Mouse (Mus musculus): Measurements from ENCODE around the gene Kcng4. TPM values are rescaled to one million over a fixed set of nuclear protein-coding genes. Genes with fewer than 3 reads are reported as not detected.

The Kcng4 gene
- total and polyA plus RNA-seq, 2 experiments from 2014 or later = 0.28 to 1.6 TPM

DNA sequence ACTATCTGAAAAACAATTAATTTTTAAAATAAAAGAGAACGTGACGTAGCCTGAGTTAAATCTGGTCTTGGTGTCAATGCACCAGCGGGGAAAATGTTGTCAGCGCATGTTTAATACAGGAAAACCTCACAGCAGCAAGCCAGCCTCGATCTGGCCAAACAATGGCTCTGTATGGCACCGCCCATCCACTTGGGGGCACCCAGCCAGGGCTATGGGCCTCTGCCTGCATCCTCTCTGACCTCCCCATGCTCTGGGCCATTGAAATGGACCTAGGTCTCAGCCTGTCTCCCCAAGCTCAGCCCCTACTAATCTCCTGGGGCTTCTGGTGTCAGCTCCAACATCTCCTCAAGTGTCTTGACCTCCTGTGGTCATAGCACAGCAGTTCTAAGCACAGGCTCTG lies 26.4 kb upstream of the Kcng4 start:
- Histone ChIP-seq H3K4me2 (ENCODE audit: low read depth, low read length, poor library complexity, severe bottlenecking) (no peak overlapping the region), H3K4me3 (ENCODE audit: low read depth, low read length) (no peak overlapping the region), H3K4me1 (ENCODE audit: insufficient read depth, low read length) (no peaks in the 10 kb centered on the region), H3K9me3 (ENCODE audit: low read length) (no peaks in the 10 kb centered on the region), H3K27me3 (ENCODE audit: insufficient read depth, low read length) (no peaks in the 10 kb centered on the region), H3K27ac (ENCODE audit: low read depth, low read length) (no peak overlapping the region), H3K36me3 (ENCODE audit: insufficient read depth, low read length) (no peaks in the 10 kb centered on the region), H3K9ac (replicated peaks; ENCODE audit: low read length, poor library complexity, severe bottlenecking) (no peak overlapping the region)
- DNase-seq (ENCODE audit: low spot score) = no peak
- WGBS = 62% methylated on average over 6 of the region's 6 CpGs
- TF ChIP-seq CTCF (IDR thresholded peaks at IDR 0.05) = no peak
- ATAC-seq (ENCODE audit: low FRiP score) = no peak

DNA sequence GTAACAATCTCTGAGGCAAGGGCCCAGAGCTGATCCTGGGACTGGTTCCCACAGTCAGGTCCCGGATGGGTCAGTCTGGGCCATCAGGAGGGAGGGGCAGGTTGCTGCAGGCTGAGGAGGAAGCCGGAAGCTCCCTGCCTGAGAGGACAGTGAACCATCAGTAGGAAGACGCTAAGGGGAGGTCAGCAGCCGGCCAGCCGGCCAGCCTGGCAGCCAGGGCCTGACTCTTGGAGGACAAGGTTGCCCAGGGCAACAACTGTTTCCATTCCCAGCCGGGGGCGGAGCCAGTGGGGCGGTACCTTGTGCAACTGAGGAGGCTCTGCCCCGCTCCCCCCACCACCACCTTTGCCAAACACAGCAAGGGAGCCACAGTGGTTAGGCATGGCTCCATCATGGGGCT lies 25.6 kb upstream of the Kcng4 start:
- no peak overlapping the region for H3K4me3 ChIP-seq (ENCODE audit: low read depth, low read length)
- no peak for TF ChIP-seq CTCF (IDR thresholded peaks at IDR 0.05)
- no peaks in the 10 kb centered on the region for H3K4me1 ChIP-seq (ENCODE audit: insufficient read depth, low read length)
- WGBS = 9% methylated on average over 9 of the region's 9 CpGs
- H3K9me3 ChIP-seq (ENCODE audit: low read length) = no peaks in the 10 kb centered on the region
- no peaks in the 10 kb centered on the region for H3K27me3 ChIP-seq (ENCODE audit: insufficient read depth, low read length)
- no peaks in the 10 kb centered on the region for H3K36me3 ChIP-seq (ENCODE audit: insufficient read depth, low read length)
- DNase-seq (ENCODE audit: low spot score) = peak; percentile 70
- no peak overlapping the region for H3K4me2 ChIP-seq (ENCODE audit: low read depth, low read length, poor library complexity, severe bottlenecking)
- H3K9ac ChIP-seq (replicated peaks; ENCODE audit: low read length, poor library complexity, severe bottlenecking) = no peak overlapping the region
- ATAC-seq (ENCODE audit: low FRiP score) = no peak
- H3K27ac ChIP-seq (ENCODE audit: low read depth, low read length) = no peak overlapping the region

DNA sequence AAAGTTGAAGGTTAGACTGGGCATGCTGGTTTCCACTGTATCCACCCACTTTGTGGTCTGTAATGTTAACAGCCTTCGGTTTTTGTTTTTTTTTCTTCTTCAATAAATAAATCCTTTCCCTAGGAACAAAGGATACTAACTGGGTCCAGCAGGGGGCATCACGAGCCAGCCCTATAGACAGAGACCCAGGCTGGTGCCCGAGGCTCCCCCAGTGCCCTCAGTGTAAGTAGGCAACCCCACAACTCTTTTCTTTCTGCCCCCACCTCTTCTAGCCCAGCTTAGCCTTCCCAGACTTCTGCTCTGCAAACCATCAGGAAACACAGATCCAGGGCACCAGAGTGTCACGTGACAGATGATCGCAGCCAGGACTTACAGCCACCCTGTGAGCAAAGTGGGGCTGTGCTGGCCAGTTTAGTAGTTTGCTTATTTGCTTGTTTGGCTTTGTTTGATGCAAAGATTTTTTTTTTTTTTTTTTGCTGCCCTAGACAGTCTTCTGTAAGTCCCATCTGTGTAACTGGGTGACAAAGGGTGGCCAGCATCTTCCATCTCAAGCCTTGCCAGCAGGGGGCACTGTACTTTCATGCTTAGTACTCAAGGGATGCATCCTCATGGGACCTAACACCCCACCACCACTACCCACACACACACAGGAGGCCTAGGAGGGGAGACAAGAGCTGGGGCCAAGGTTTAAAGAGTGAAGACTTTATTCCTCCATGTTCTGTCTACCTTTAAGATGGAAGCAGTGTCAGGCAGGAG lies 21.4 kb upstream of the Kcng4 start:
- Histone ChIP-seq H3K4me3 (ENCODE audit: low read depth, low read length) (no peak overlapping the region), H3K27me3 (ENCODE audit: insufficient read depth, low read length) (no peaks in the 10 kb centered on the region), H3K9ac (replicated peaks; ENCODE audit: low read length, poor library complexity, severe bottlenecking) (no peak overlapping the region), H3K4me2 (ENCODE audit: low read depth, low read length, poor library complexity, severe bottlenecking) (no peak overlapping the region), H3K4me1 (ENCODE audit: insufficient read depth, low read length) (no peaks in the 10 kb centered on the region), H3K36me3 (ENCODE audit: insufficient read depth, low read length) (no peaks in the 10 kb centered on the region), H3K27ac (ENCODE audit: low read depth, low read length) (no peak overlapping the region), H3K9me3 (ENCODE audit: low read length) (no peaks in the 10 kb centered on the region)
- DNase-seq (ENCODE audit: low spot score) (no peak), ATAC-seq (ENCODE audit: low FRiP score) (no peak)
- peak; percentile 48 for TF ChIP-seq CTCF (IDR thresholded peaks at IDR 0.05)
- WGBS = 58% methylated on average over 5 of the region's 5 CpGs

DNA sequence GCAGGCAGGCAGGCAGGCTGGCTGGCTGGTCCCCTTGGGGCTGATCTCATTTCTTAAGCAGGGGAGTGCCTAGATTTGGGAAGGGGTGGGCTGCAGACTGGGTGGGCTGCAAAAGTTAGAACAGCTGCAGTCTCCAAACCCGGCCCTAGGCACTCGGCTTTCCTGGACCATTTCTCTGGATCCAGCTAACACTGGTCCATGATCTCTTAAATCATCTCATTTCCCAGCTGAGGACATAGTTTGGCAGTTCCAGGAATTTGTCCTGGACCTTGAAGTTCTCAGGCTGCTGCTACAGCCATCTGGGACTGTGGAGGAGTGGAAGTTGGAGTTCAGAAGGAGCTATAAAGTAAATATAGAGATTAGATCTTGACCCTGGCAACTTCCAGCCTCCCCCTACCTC lies 15.8 kb upstream of the Kcng4 start:
- Histone ChIP-seq H3K4me1 (ENCODE audit: insufficient read depth, low read length) (no peaks in the 10 kb centered on the region), H3K4me3 (ENCODE audit: low read depth, low read length) (no peak overlapping the region), H3K9ac (replicated peaks; ENCODE audit: low read length, poor library complexity, severe bottlenecking) (no peak overlapping the region), H3K27me3 (ENCODE audit: insufficient read depth, low read length) (no peaks in the 10 kb centered on the region), H3K4me2 (ENCODE audit: low read depth, low read length, poor library complexity, severe bottlenecking) (no peak overlapping the region), H3K36me3 (ENCODE audit: insufficient read depth, low read length) (no peaks in the 10 kb centered on the region), H3K27ac (ENCODE audit: low read depth, low read length) (no peak overlapping the region), H3K9me3 (ENCODE audit: low read length) (no peaks in the 10 kb centered on the region)
- DNase-seq (ENCODE audit: low spot score) (no peak), ATAC-seq (ENCODE audit: low FRiP score) (no peak)
- WGBS = 62% methylated on average over 2 of the region's 2 CpGs
- TF ChIP-seq CTCF (IDR thresholded peaks at IDR 0.05) = no peak

DNA sequence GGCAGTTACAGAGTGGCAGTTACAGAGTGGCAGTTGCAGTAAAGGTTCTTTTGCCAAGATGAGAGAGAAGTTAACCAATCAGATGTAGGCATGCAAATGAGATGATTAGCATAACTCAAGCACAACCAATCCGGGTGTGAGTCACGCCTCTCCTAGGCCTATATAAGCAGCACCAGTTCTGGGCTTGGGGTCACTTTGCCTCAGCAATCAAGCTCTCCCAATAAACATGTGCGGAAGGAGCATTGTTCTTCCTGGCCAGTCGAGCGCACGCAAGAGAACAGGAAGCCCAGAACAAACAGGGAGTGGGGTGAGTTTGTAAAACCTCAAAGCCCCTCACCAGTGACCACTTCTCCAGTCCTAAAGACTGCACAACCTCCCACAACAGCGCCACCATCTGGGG lies 11.4 kb upstream of the Kcng4 start:
- Histone ChIP-seq H3K4me3 (ENCODE audit: low read depth, low read length) (no peak overlapping the region), H3K9ac (replicated peaks; ENCODE audit: low read length, poor library complexity, severe bottlenecking) (no peak overlapping the region), H3K27me3 (ENCODE audit: insufficient read depth, low read length) (no peaks in the 10 kb centered on the region), H3K4me2 (ENCODE audit: low read depth, low read length, poor library complexity, severe bottlenecking) (no peak overlapping the region), H3K27ac (ENCODE audit: low read depth, low read length) (no peak overlapping the region), H3K36me3 (ENCODE audit: insufficient read depth, low read length) (no peaks in the 10 kb centered on the region), H3K4me1 (ENCODE audit: insufficient read depth, low read length) (no peaks in the 10 kb centered on the region), H3K9me3 (ENCODE audit: low read length) (no peaks in the 10 kb centered on the region)
- DNase-seq (ENCODE audit: low spot score) (no peak), ATAC-seq (ENCODE audit: low FRiP score) (no peak)
- 89% methylated on average over 7 of the region's 7 CpGs for WGBS
- no peak; the same call in 1 of the 2 replicates for TF ChIP-seq CTCF (IDR thresholded peaks at IDR 0.05)

DNA sequence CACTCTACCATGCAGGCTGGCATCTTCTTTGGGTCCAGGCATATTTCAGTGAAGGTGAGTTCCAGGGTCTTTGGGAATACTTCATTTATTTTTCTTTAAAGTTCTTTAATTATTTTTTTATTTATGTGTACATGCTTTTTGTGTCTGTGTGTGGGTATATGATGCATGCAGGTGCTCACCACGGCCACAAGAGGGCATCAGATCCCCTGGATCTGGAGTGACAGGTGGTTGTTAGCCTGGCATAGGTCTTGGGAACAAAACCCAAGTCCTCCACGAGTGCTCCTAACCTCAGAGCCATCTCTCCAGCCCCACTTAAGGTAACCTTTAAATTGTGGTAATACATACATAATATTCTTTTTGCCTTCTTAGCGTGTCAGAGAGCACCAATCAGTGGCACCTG lies 10.7 kb upstream of the Kcng4 start:
- TF ChIP-seq CTCF (IDR thresholded peaks at IDR 0.05) = peak; percentile 46; the same call in 1 of the 2 replicates
- Histone ChIP-seq H3K27ac (ENCODE audit: low read depth, low read length) (no peak overlapping the region), H3K4me2 (ENCODE audit: low read depth, low read length, poor library complexity, severe bottlenecking) (no peak overlapping the region), H3K4me3 (ENCODE audit: low read depth, low read length) (no peak overlapping the region), H3K9ac (replicated peaks; ENCODE audit: low read length, poor library complexity, severe bottlenecking) (no peak overlapping the region), H3K27me3 (ENCODE audit: insufficient read depth, low read length) (no peaks in the 10 kb centered on the region), H3K9me3 (ENCODE audit: low read length) (no peaks in the 10 kb centered on the region), H3K4me1 (ENCODE audit: insufficient read depth, low read length) (no peaks in the 10 kb centered on the region), H3K36me3 (ENCODE audit: insufficient read depth, low read length) (no peaks in the 10 kb centered on the region)
- WGBS = 84% methylated on average over 3 of the region's 3 CpGs
- no peak for ATAC-seq (ENCODE audit: low FRiP score)
- no peak for DNase-seq (ENCODE audit: low spot score)

Data from midbrain, postnatal 0 days (tissue).